Mouse (Mus musculus) thymus, adult 2 months (tissue): Measurements from ENCODE around the gene Psrc1.

Experiments
- CTCF ChIP-seq: fragments of 200-500 bp; IDR thresholded peaks from 2 replicates; pipeline ENCODE4 v1.5.1; 2012; ENCODE audit warnings: mild to moderate bottlenecking, control low read depth, low read length, moderate library complexity, borderline replicate concordance; ENCODE audit not compliant: control insufficient read depth, poor library complexity, insufficient read depth; ENCODE audit errors: extremely low read depth
- POLR2A ChIP-seq: fragments of 200-500 bp; IDR thresholded peaks from 2 replicates; pipeline ENCODE4 v1.6.1; 2012; ENCODE audit warnings: mild to moderate bottlenecking, low read length, control low read depth, moderate library complexity; ENCODE audit not compliant: control insufficient read depth, poor library complexity, insufficient read depth; ENCODE audit errors: extremely low read depth

DNA sequence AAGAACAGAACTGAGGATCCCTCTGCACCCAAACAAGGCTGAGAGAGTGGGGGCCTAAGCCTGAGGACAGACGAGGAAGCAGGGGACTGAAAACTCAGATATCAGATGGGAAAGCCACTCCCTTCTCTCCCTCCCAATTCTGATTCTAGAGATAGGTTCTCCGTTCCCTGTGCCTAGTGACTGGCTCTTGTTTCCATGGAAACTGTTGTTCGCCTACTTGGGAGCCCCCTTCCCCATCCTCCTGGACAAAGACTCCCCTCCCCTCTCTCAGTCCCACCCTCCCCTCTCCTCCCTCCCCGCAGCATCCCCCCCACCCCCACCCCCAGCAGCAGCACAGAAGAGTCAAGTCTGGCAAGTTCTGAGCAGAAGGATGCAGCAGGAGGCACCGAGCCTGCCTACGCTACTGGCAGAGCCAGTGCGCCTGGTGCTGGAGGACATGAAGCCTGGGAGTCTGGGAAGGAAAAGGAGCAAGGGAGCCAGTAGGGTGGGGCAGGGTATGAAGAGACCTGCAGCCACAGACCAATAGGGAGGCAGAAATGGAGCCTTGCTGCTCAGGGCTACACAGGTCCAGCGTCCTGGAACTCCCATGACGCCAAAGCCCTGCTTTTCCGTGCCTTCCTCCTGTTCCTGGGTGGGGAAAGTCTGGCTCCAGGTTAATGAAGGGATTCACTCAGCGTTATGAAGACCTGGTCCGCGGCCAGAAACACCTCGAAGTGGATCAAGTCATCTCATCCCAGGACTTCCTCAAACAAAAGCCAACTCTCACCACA is 22.1 kb downstream of the Psrc1 start:
- TF ChIP-seq POLR2A, result no peak
- no peak for TF ChIP-seq CTCF
